Mouse (Mus musculus) C2C12 (cell line): Measurements from ENCODE around the gene Pik3r3. TPM values are rescaled to one million over a fixed set of nuclear protein-coding genes. Genes with fewer than 3 reads are reported as not detected.
"Not testable (repeated sequence)": the region's sequence is repeated elsewhere in the genome, so short reads cannot be mapped to it uniquely, and the experiment has no call there.

Experiments
- H3K27me3 ChIP-seq: one replicate; pipeline ENCODE4 v1.6.1; 2011; ENCODE audit not compliant: control insufficient read depth, insufficient read depth, insufficient read length
- H3K36me3 ChIP-seq: one replicate; pipeline ENCODE4 v1.6.1; 2011; ENCODE audit not compliant: control insufficient read depth, insufficient read depth
- H3K4me3 ChIP-seq: one replicate; pipeline ENCODE4 v1.5.1; 2011; ENCODE audit warnings: mild to moderate bottlenecking, control low read depth; ENCODE audit not compliant: poor library complexity, insufficient read depth, severe bottlenecking
- H3K79me2 ChIP-seq: one replicate; pipeline ENCODE4 v1.6.1; 2011; ENCODE audit not compliant: control insufficient read depth, insufficient read depth
- H3K79me3 ChIP-seq: one replicate; pipeline ENCODE4 v1.6.1; 2011; ENCODE audit warnings: low read depth, control low read depth
- H3ac ChIP-seq: one replicate; pipeline ENCODE3; 2011; ENCODE audit warnings: low read depth; ENCODE audit not compliant: control insufficient read depth, insufficient read length
- CEBPB ChIP-seq: IDR thresholded peaks from one replicate; pipeline ENCODE4 v1.6.1; 2011; ENCODE audit warnings: low read depth, mild to moderate bottlenecking, control low read depth, moderate library complexity
- CTCF ChIP-seq: IDR thresholded peaks from one replicate; pipeline ENCODE4 v1.5.1; 2011; ENCODE audit not compliant: control insufficient read depth, insufficient read depth, insufficient read length
- FOSL1 ChIP-seq: IDR thresholded peaks from one replicate; pipeline ENCODE4 v1.8.0; 2011; ENCODE audit warnings: mild to moderate bottlenecking, low read length; ENCODE audit not compliant: poor library complexity, insufficient read depth, severe bottlenecking
- MAX ChIP-seq: IDR thresholded peaks from one replicate; pipeline ENCODE4 v1.6.1; 2011; ENCODE audit warnings: mild to moderate bottlenecking, control low read depth
- MYOD1 ChIP-seq: IDR thresholded peaks from one replicate; pipeline ENCODE4 v1.6.1; 2011; ENCODE audit warnings: low read depth; ENCODE audit not compliant: control insufficient read depth, insufficient read length
- MYOG ChIP-seq: IDR thresholded peaks from one replicate; pipeline ENCODE4 v1.6.1; 2011; ENCODE audit not compliant: control insufficient read depth, insufficient read length; ENCODE audit errors: extremely low read depth
- USF1 ChIP-seq: IDR thresholded peaks from one replicate; pipeline ENCODE4 v1.6.1; 2011; ENCODE audit warnings: low read depth, mild to moderate bottlenecking, control low read depth, moderate library complexity
- polyA plus RNA-seq: library from polyadenylated mRNA; unstranded; fragments of >200 nt; fragmentation: generic; extraction: Trizol; gene quantifications from one replicate; pipeline ENCODE4 v1.2.1, GENCODE M21; 2012; ENCODE audit warnings: missing spikeins

Pik3r3 gene
- polyA plus RNA-seq, 1 experiment, result 6.0 TPM

- no peaks in the 10 kb centered on the region for H3K36me3 ChIP-seq
- H3K79me3 ChIP-seq, result no peaks in the 10 kb centered on the region
- TF ChIP-seq CTCF (no peak), FOSL1 (no peak), MYOG (no peak), CEBPB (no peak), MAX (no peak), USF1 (no peak), MYOD1 (no peak)
- no peak overlapping the region for H3K4me3 ChIP-seq
- no peak overlapping the region for H3ac ChIP-seq
- H3K79me2 ChIP-seq, result no peaks in the 10 kb centered on the region
- no peaks in the 10 kb centered on the region for H3K27me3 ChIP-seq
Measured at GRCm38 (mm10) chr4:116206531-116206930, 14.9 kb upstream of the Pik3r3 start.

- no peaks in the 10 kb centered on the region for H3K79me2 ChIP-seq
- no peaks in the 10 kb centered on the region for H3K79me3 ChIP-seq
- no peak overlapping the region for H3K4me3 ChIP-seq
- no peak overlapping the region for H3ac ChIP-seq
- TF ChIP-seq MAX, result no peak
- TF ChIP-seq CTCF, result no peak
- TF ChIP-seq FOSL1, result no peak
- no peak for TF ChIP-seq CEBPB
- TF ChIP-seq MYOG, result no peak
- no peak for TF ChIP-seq MYOD1
- TF ChIP-seq USF1, result no peak
- no peaks in the 10 kb centered on the region for H3K36me3 ChIP-seq
- H3K27me3 ChIP-seq, result no peaks in the 10 kb centered on the region
Measured at GRCm38 (mm10) chr4:116208891-116209290, 12.5 kb upstream of the Pik3r3 start.

GRCm38 (mm10) chr4:116215895-116216605 is 5.4 kb upstream of the Pik3r3 start:
- Histone ChIP-seq H3K79me3 (no peaks in the 10 kb centered on the region), H3K36me3 (no peaks in the 10 kb centered on the region), H3ac (no peak overlapping the region), H3K79me2 (no peaks in the 10 kb centered on the region), H3K4me3 (no peak overlapping the region), H3K27me3 (no peaks in the 10 kb centered on the region)
- TF ChIP-seq CTCF, result no peak
- no peak for TF ChIP-seq MYOD1
- TF ChIP-seq FOSL1, result no peak
- no peak for TF ChIP-seq MAX
- no peak for TF ChIP-seq USF1
- no peak for TF ChIP-seq CEBPB
- TF ChIP-seq MYOG, result no peak

- H3K79me2 ChIP-seq, result peaks cover 4% of the 10 kb centered on the region
Measured at GRCm38 (mm10) chr4:116217046-116217445, 4.4 kb upstream of the Pik3r3 start.

GRCm38 (mm10) chr4:116217661-116218060 is 3.8 kb upstream of the Pik3r3 start:
- not testable (repeated sequence) for H3K79me2 ChIP-seq, H3K4me3 ChIP-seq, H3K27me3 ChIP-seq, H3K36me3 ChIP-seq, H3ac ChIP-seq, H3K79me3 ChIP-seq

More at GRCm38 (mm10) chr4:116217046-116217445, 4.4 kb upstream of the Pik3r3 start:
- Histone ChIP-seq H3K36me3 (no peaks in the 10 kb centered on the region), H3K27me3 (no peaks in the 10 kb centered on the region), H3ac (no peak overlapping the region), H3K79me3 (no peaks in the 10 kb centered on the region), H3K4me3 (no peak overlapping the region)
- TF ChIP-seq MAX (no peak), CTCF (no peak), CEBPB (no peak), USF1 (no peak), MYOD1 (no peak), FOSL1 (no peak), MYOG (no peak)

- Histone ChIP-seq H3K27me3 (no peaks in the 10 kb centered on the region), H3K4me3 (no peak overlapping the region), H3ac (no peak overlapping the region), H3K36me3 (no peaks in the 10 kb centered on the region), H3K79me3 (peaks cover 4% of the 10 kb centered on the region), H3K79me2 (peaks cover 23% of the 10 kb centered on the region)
- TF ChIP-seq MYOG, result no peak
- TF ChIP-seq USF1, result no peak
- TF ChIP-seq MYOD1, result no peak
- no peak for TF ChIP-seq MAX
- TF ChIP-seq CEBPB, result no peak
Measured at GRCm38 (mm10) chr4:116219056-116219455, 2.4 kb upstream of the Pik3r3 start.
